Mouse (Mus musculus): Measurements from ENCODE around the gene Morn2. TPM values are rescaled to one million over a fixed set of nuclear protein-coding genes. Genes with fewer than 3 reads are reported as not detected.
"Not testable (repeated sequence)": the region's sequence is repeated elsewhere in the genome, so short reads cannot be mapped to it uniquely, and the experiment has no call there.

The Morn2 gene
- polyA plus RNA-seq (2015; fragmentation: Nextera tagmentation; extraction: Ambion mirVana) = 48.7 and 48.8 TPM in 2 replicates

DNA sequence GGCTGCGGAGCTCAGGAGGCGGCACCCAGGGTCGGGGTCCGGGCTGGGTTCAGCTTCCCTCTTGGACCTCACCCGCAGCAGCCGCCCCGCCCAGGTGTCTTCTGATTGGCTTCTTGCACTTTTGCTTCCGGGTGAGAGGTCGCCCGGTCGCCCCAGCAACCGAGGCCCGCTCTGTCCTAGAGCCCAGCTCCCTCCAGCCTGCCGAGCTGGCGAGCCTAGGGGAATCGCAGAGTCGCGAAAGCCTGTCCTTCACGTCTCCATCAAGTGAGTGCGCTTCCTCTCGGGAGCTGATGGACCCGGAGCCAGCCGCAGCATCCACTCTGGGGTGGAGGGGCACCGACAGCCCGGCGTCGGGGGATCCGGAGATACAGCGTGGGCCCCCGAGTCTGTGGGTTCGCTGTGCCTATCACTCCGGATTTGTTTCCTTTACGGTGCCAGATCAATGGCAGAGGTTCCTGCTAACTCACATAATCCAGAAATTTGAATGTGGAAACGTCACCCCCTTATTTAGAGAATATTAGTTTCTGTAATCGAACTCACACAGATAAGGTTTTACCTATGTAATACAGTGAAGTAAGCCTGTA, at the start of gene Morn2, which contains the start of gene Dhx57:
Morn2 (plus strand) TSS at position 130 of the 584 bp plus-strand sequence.
Dhx57 (minus strand) TSS at position 403 of the 584 bp plus-strand sequence.
- no peaks in the 10 kb centered on the region for H3K27me3 ChIP-seq (ENCODE audit: control insufficient read depth, insufficient read depth, low read depth, low read length)
- H3K4me1 ChIP-seq (ENCODE audit: control insufficient read depth, insufficient read depth, low read length) = peaks cover 11% of the 10 kb centered on the region
- peak within 1 kb of the TSS; percentile 96 for H3K9ac ChIP-seq (ENCODE audit: low read depth, low read length)
- WGBS = under 1% methylated on average over 35 of the region's 35 CpGs
- H3K27ac ChIP-seq (ENCODE audit: low read length) = peak within 1 kb of the TSS; percentile 90
- H3K4me2 ChIP-seq (ENCODE audit: low read length) = peak within 1 kb of the TSS; percentile 63
- peak; percentile 98 for ATAC-seq
- no peaks in the 10 kb centered on the region for H3K9me3 ChIP-seq (replicated peaks; ENCODE audit: control insufficient read depth, low read length, poor library complexity, severe bottlenecking)
- no peaks in the 10 kb centered on the region for H3K36me3 ChIP-seq (ENCODE audit: control insufficient read depth, insufficient read depth, low read length)
- H3K4me3 ChIP-seq (ENCODE audit: low read depth, low read length) = peak within 1 kb of the TSS; percentile 93

DNA sequence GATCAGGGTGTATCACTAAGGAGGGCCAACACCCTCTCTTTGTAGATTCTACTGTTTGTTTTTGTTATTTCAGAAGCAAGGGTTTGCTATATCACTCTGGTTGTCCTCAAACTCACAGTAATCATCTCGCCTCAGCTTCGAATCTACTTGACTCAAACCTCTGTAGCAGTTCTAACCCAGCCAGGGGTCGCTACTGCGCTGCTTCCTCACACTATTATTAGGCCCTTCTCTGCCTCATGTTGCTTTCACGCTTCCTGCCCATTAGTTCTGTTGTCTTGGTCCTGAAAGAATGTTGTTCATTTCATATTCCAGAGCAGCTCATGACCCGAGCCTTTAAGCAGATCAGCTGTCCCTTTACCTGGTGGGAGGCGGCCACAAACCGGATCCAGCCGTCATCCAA, 48.4 kb upstream of the Morn2 start:
- Histone ChIP-seq H3K27me3 (ENCODE audit: control insufficient read depth, insufficient read depth, low read depth, low read length) (no peaks in the 10 kb centered on the region), H3K4me2 (ENCODE audit: low read length) (no peak overlapping the region), H3K9ac (ENCODE audit: low read depth, low read length) (no peak overlapping the region), H3K9me3 (replicated peaks; ENCODE audit: control insufficient read depth, low read length, poor library complexity, severe bottlenecking) (no peaks in the 10 kb centered on the region), H3K4me1 (ENCODE audit: control insufficient read depth, insufficient read depth, low read length) (no peaks in the 10 kb centered on the region), H3K36me3 (ENCODE audit: control insufficient read depth, insufficient read depth, low read length) (peaks cover 62% of the 10 kb centered on the region), H3K27ac (ENCODE audit: low read length) (no peak overlapping the region), H3K4me3 (ENCODE audit: low read depth, low read length) (no peak overlapping the region)
- WGBS = 86% methylated on average over 9 of the region's 9 CpGs
- ATAC-seq = no peak

DNA sequence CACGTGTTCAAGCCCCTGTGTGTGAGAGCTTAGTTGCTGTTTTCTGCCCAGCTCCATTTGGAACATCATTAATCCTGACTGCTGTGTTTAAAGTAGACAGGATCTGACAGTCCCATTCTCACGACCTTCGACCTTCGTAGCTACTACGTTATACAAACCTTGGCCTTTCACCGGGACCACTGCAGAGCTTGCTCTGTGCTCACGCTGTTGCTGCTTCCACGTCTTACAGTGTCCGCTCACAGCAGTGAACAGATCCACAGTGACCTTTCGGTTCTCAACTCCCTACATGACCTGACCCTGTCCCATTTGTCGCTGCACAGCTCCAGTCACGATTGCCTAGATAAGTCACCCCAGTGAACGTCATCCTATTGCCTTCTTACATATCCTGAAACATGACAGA, 46.9 kb upstream of the Morn2 start:
- Histone ChIP-seq H3K9ac (ENCODE audit: low read depth, low read length) (no peak overlapping the region), H3K4me3 (ENCODE audit: low read depth, low read length) (no peak overlapping the region), H3K4me1 (ENCODE audit: control insufficient read depth, insufficient read depth, low read length) (no peaks in the 10 kb centered on the region), H3K4me2 (ENCODE audit: low read length) (no peak overlapping the region), H3K27me3 (ENCODE audit: control insufficient read depth, insufficient read depth, low read depth, low read length) (no peaks in the 10 kb centered on the region), H3K36me3 (ENCODE audit: control insufficient read depth, insufficient read depth, low read length) (peaks cover 67% of the 10 kb centered on the region), H3K9me3 (replicated peaks; ENCODE audit: control insufficient read depth, low read length, poor library complexity, severe bottlenecking) (no peaks in the 10 kb centered on the region), H3K27ac (ENCODE audit: low read length) (no peak overlapping the region)
- WGBS = 75% methylated on average over 13 of the region's 13 CpGs
- ATAC-seq = no peak

DNA sequence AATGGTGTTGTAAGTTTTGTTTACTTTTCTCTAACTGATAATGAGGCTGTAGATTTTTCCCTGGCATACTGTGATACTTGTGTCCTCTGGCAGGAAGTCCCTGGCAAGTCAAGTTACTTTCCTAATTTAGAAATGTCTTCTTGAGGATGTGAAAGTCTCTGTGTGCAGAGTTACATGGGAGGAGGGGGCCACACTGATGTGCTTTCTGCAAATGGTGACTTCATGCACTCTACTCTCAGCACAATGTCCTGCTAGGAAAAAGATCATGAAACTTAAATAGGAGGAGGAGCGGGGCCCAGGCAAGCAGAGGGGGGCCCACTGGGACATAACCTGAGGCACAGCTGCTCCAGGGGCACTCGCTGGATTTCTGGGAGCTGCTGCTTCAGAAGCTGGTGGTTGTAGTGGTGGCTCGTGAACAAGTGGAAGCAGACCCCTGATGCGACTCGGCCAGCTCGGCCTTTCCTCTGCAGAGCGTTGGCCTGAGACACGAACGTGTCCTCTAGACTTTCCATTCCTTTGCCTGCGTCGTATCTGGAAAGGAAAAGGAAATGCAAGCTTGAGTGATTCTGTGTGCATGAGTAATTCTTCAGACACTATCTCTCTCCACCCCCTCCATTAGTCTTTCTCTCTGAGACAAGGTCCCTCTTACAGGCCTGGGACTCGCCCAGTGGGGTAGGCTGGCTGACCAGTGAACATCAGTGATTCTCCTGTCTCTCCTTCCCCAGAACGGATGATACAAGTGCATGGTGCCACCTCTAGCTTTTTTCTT, 37.1 kb upstream of the Morn2 start:
- 85% methylated on average over 13 of the region's 13 CpGs for WGBS
- Histone ChIP-seq H3K9ac (ENCODE audit: low read depth, low read length) (no peak overlapping the region), H3K9me3 (replicated peaks; ENCODE audit: control insufficient read depth, low read length, poor library complexity, severe bottlenecking) (no peaks in the 10 kb centered on the region), H3K27ac (ENCODE audit: low read length) (no peak overlapping the region), H3K4me3 (ENCODE audit: low read depth, low read length) (no peak overlapping the region), H3K36me3 (ENCODE audit: control insufficient read depth, insufficient read depth, low read length) (peaks cover 72% of the 10 kb centered on the region), H3K4me2 (ENCODE audit: low read length) (no peak overlapping the region), H3K4me1 (ENCODE audit: control insufficient read depth, insufficient read depth, low read length) (no peaks in the 10 kb centered on the region), H3K27me3 (ENCODE audit: control insufficient read depth, insufficient read depth, low read depth, low read length) (no peaks in the 10 kb centered on the region)
- ATAC-seq = no peak

DNA sequence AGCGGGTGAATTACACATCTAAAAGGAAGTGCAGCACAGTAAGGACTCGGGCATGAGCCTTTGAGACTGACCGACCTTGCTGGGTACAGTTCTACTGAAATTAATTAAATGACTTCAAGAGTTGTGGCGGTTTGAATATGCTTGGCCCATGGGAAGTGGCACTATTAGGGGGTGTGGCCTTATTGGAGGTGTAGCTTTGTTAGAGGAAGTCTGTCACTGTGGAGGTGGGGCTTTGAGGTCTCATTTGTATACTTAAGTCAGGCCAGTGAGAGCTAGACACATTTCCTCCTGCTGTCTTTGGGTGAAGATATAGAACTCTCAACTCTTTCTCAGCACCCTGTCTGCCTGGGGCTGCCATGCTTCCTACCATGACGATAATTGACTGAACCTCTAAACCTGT, 35.6 kb upstream of the Morn2 start:
- H3K36me3 ChIP-seq (ENCODE audit: control insufficient read depth, insufficient read depth, low read length) = peaks cover 68% of the 10 kb centered on the region
- no peak overlapping the region for H3K27ac ChIP-seq (ENCODE audit: low read length)
- WGBS = 95% methylated on average over 5 of the region's 5 CpGs
- no peaks in the 10 kb centered on the region for H3K9me3 ChIP-seq (replicated peaks; ENCODE audit: control insufficient read depth, low read length, poor library complexity, severe bottlenecking)
- H3K9ac ChIP-seq (ENCODE audit: low read depth, low read length) = no peak overlapping the region
- no peak overlapping the region for H3K4me2 ChIP-seq (ENCODE audit: low read length)
- no peak for ATAC-seq
- H3K4me1 ChIP-seq (ENCODE audit: control insufficient read depth, insufficient read depth, low read length) = no peaks in the 10 kb centered on the region
- H3K4me3 ChIP-seq (ENCODE audit: low read depth, low read length) = no peak overlapping the region
- no peaks in the 10 kb centered on the region for H3K27me3 ChIP-seq (ENCODE audit: control insufficient read depth, insufficient read depth, low read depth, low read length)

DNA sequence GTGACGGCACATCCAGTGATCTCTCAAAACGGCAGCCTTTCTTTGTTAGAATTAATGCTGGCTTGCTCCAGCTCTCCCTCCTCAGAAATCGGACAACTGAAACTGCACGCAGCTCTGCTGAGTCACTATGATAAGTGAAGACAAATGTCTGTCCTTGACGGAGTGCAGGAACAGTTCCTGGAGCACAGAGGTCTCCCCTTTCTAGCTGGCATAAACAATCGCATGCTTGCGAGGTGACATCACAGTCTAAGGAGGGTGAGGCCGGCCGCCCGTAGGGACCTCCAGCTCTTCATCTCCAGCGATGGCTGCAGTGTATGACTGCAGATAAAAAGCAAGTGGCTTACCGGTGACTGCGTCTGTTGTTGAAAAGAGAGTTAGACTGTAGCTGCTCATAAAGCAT, 34.8 kb upstream of the Morn2 start:
- no peaks in the 10 kb centered on the region for H3K9me3 ChIP-seq (replicated peaks; ENCODE audit: control insufficient read depth, low read length, poor library complexity, severe bottlenecking)
- H3K4me1 ChIP-seq (ENCODE audit: control insufficient read depth, insufficient read depth, low read length) = no peaks in the 10 kb centered on the region
- H3K4me2 ChIP-seq (ENCODE audit: low read length) = no peak overlapping the region
- H3K27me3 ChIP-seq (ENCODE audit: control insufficient read depth, insufficient read depth, low read depth, low read length) = no peaks in the 10 kb centered on the region
- no peak for ATAC-seq
- H3K36me3 ChIP-seq (ENCODE audit: control insufficient read depth, insufficient read depth, low read length) = peaks cover 70% of the 10 kb centered on the region
- 83% methylated on average over 13 of the region's 13 CpGs for WGBS
- H3K27ac ChIP-seq (ENCODE audit: low read length) = no peak overlapping the region
- H3K4me3 ChIP-seq (ENCODE audit: low read depth, low read length) = no peak overlapping the region
- no peak overlapping the region for H3K9ac ChIP-seq (ENCODE audit: low read depth, low read length)

DNA sequence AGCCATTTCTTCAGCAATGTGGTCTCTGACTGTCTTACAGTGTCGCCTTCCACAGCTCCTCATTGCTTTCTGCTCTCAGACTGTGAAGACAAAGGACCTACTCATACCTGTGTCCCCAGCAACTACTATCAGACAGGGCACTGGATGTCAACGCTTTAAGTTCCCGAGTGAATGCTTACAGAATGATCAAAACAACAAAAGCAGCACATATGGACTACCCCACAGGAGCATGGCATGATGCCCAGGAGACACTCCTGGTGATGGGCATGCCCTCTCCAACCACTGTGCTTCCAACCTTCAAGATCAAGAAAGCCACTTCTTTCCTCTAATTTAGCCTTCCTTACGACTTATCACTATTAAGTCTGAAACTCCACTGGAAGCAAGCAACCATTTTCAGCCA, 22.9 kb upstream of the Morn2 start:
- WGBS = 94% methylated on average over 4 of the region's 4 CpGs
- no peak for ATAC-seq
- Histone ChIP-seq H3K9me3 (replicated peaks; ENCODE audit: control insufficient read depth, low read length, poor library complexity, severe bottlenecking) (no peaks in the 10 kb centered on the region), H3K27me3 (ENCODE audit: control insufficient read depth, insufficient read depth, low read depth, low read length) (no peaks in the 10 kb centered on the region), H3K9ac (ENCODE audit: low read depth, low read length) (no peak overlapping the region), H3K27ac (ENCODE audit: low read length) (no peak overlapping the region), H3K36me3 (ENCODE audit: control insufficient read depth, insufficient read depth, low read length) (peaks cover 69% of the 10 kb centered on the region), H3K4me2 (ENCODE audit: low read length) (no peak overlapping the region), H3K4me1 (ENCODE audit: control insufficient read depth, insufficient read depth, low read length) (no peaks in the 10 kb centered on the region), H3K4me3 (ENCODE audit: low read depth, low read length) (no peak overlapping the region)

DNA sequence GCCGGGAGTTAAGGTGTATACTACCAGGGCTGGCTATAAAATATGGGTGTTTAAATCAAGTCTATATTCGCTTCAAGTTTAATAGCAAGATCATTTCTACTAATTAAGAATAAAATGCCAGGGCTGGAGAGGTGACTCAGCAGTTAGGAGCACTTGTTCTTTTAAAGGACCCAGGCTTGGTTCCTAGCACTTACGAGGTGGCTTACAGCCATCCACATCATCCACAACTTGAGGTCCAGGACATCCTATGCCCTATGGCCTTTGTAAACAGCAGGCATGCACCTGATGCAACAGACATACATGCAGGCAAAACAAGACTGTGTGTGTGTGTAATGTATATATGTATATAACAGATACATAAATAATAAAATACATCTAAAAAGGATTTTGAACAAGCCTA, 21.9 kb upstream of the Morn2 start:
- Histone ChIP-seq H3K4me1 (ENCODE audit: control insufficient read depth, insufficient read depth, low read length) (no peaks in the 10 kb centered on the region), H3K27ac (ENCODE audit: low read length) (no peak overlapping the region), H3K4me3 (ENCODE audit: low read depth, low read length) (no peak overlapping the region), H3K27me3 (ENCODE audit: control insufficient read depth, insufficient read depth, low read depth, low read length) (no peaks in the 10 kb centered on the region), H3K4me2 (ENCODE audit: low read length) (no peak overlapping the region), H3K9ac (ENCODE audit: low read depth, low read length) (no peak overlapping the region), H3K36me3 (ENCODE audit: control insufficient read depth, insufficient read depth, low read length) (peaks cover 71% of the 10 kb centered on the region), H3K9me3 (replicated peaks; ENCODE audit: control insufficient read depth, low read length, poor library complexity, severe bottlenecking) (no peaks in the 10 kb centered on the region)
- 95% methylated on average over 3 of the region's 3 CpGs for WGBS
- no peak for ATAC-seq

DNA sequence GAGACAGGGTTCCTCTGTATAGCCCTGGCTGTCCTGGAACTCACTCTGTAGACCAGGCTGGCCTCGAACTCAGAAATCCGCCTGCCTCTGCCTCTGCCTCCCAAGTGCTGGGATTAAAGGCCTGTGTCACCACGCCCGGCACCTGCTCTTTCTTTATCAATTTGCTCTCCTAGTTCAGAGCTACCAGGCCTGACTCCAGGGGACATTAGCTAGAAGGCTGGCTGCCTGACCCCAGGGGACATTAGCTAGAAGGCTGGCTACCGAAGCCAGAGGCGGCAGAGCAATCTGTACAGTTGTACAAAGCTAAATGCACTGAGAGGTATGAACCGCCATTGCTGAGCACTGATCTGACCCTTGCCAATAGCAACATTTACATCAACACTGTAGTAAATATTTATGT, 19.4 kb upstream of the Morn2 start:
- H3K9me3 ChIP-seq (replicated peaks; ENCODE audit: control insufficient read depth, low read length, poor library complexity, severe bottlenecking); H3K4me1 ChIP-seq (ENCODE audit: control insufficient read depth, insufficient read depth, low read length); H3K9ac ChIP-seq (ENCODE audit: low read depth, low read length); ATAC-seq; H3K27ac ChIP-seq (ENCODE audit: low read length); H3K27me3 ChIP-seq (ENCODE audit: control insufficient read depth, insufficient read depth, low read depth, low read length); H3K4me2 ChIP-seq (ENCODE audit: low read length); H3K4me3 ChIP-seq (ENCODE audit: low read depth, low read length): not testable (repeated sequence)
- H3K36me3 ChIP-seq (ENCODE audit: control insufficient read depth, insufficient read depth, low read length) = peaks cover 70% of the 10 kb centered on the region
- 90% methylated on average over 7 of the region's 7 CpGs for WGBS
